Mouse (Mus musculus) layer of hippocampus, postnatal 36 days (tissue): Measurements from ENCODE around the gene Bet1l. TPM values are rescaled to one million over a fixed set of nuclear protein-coding genes. Genes with fewer than 3 reads are reported as not detected.
"Not testable (repeated sequence)": the region's sequence is repeated elsewhere in the genome, so short reads cannot be mapped to it uniquely, and the experiment has no call there.

Experiments
- DNase-seq, 2 experiments: peaks; one replicate each; pipeline ENCODE4 v3.0.0; 2022
- total RNA-seq, 2 experiments: library from RNA; stranded (reverse); gene quantifications; 2 replicates each; pipeline ENCODE4 v1.2.3; 2021

Bet1l gene
- total RNA-seq, result 10 to 100 TPM; 27.2 to 28.1 TPM

GRCm38 (mm10) chr7:140857550-140858505 is at the start of gene Bet1l:
Gene Bet1l, minus strand, starts transcription at chr7:140857577.
- DNase-seq, result no peak

DNA sequence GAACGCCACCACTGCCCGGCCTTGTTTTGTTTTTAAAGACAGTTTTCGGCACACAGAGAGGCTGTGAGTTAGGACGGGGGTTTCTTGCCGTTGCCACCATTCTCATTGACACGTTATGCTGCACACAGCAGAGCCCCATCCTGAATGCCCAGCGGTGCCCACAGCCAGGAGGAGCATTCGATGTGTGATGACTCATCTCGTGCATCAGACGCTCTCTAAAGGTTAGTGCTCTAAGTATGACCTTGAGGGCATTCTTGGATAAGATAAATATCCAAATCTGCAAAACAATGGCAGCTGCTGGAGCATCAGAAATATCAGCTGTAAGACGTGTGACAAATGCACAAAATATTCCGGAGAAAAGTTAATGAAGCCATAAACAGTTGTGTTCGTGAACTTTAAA is 49.8 kb upstream of the Bet1l start:
- no peak for DNase-seq

- no peak for DNase-seq
These were observed 48.3 kb upstream of the Bet1l start for GRCm38 (mm10) chr7:140905642-140906081.

- peak; percentile 70 to 72 for DNase-seq
These were observed 45.8 kb upstream of the Bet1l start for GRCm38 (mm10) chr7:140903212-140903611.

GRCm38 (mm10) chr7:140902036-140902875 is 44.9 kb upstream of the Bet1l start:
- no peak for DNase-seq

- DNase-seq, result no peak
These were observed 42.8 kb upstream of the Bet1l start, which contains the start of gene Cox8b for GRCm38 (mm10) chr7:140900220-140900619. Gene Cox8b, minus strand, starts transcription at chr7:140900446.

- no peak for DNase-seq
These were observed 41.7 kb upstream of the Bet1l start for GRCm38 (mm10) chr7:140899121-140899520.

- no peak for DNase-seq
These were observed 40.5 kb upstream of the Bet1l start for GRCm38 (mm10) chr7:140897863-140898262.

- no peak for DNase-seq
These were observed 37.2 kb upstream of the Bet1l start for GRCm38 (mm10) chr7:140894611-140895010.

- no peak for DNase-seq
These were observed 36.7 kb upstream of the Bet1l start for GRCm38 (mm10) chr7:140894031-140894430.

- not testable (repeated sequence) for DNase-seq
These were observed 33.3 kb upstream of the Bet1l start for GRCm38 (mm10) chr7:140890636-140891035.

GRCm38 (mm10) chr7:140882469-140882803 is 25.1 kb upstream of the Bet1l start:
- DNase-seq, result no peak

DNA sequence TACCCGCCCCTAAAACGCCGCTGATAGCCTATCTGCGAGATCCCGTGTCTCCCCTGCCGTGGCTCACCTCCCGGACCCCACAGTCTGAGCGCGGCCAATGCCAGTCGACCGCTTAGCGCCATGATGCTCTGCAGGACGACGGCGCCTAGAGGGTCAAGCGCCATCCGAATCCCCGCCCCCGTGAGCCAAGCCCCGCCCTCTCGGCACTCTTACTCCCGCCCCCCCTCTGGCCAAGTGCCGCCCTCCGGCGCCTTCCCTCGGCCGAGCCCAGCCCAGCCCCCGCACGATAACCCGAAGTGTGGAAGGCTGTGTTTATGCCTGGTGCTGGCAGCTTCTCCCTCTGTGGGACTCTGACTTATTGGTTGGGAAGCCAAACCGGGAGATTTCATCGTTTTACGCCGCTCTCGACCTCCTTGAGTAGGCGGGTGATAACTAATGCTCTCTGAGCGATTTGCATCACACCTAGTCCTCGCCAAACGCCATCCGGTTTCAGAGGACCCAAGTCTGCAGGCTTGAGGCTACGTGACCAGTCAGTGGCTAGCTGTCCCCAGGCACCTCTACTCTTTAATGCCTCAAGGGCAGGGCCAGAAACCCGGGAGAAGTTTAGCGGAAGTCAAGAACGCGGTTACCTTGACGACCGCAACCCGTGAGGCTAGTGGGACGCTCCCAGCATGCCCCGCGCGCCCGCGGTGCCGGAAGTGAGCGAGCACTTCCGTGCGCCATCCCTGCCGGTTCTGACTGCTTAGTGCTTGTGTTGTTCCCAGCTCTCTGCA is 24.5 kb upstream of the Bet1l start, which contains the start of the genes Psmd13 and Sirt3:
Gene Psmd13 (plus strand): TSS at position 273 of the 773 bp plus-strand sequence.
Gene Sirt3 (minus strand): TSS at position 614 of the 773 bp plus-strand sequence.
- peak; percentile 93 for DNase-seq

DNA sequence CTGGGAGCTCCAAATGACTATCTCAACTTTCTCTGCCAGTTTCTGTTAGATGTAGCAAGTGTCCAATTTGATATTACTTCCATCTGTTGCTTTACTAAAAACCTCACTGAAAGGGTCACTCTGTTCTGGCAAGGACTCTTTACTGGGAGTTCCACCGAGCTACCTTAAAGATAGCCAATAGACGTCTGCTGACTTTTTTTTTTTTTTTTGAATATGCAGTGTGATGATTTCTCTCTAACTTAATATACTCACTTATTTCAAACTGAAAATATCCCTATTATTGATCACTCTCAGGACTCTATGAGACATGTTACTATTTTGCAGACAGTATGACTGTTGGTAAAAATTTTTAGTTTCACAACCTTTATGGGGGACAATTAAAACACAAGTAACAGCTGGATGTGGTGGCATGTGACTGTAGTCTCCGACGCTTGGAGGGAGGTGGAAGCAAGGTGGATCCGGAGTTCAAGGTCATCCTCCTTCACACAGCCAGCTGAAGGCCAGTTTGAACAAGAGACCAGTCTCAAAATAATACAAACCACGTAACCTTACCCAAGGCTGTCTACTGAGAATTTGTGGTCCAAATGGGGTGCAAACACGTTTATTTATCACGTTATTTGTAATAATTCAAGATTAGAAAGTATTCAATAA is 23.6 kb upstream of the Bet1l start:
- DNase-seq, result no peak

- DNase-seq, result no peak
These were observed 23.0 kb upstream of the Bet1l start for GRCm38 (mm10) chr7:140880419-140880818.

- DNase-seq, result no peak
These were observed 22.0 kb upstream of the Bet1l start for GRCm38 (mm10) chr7:140879355-140879754.

GRCm38 (mm10) chr7:140877364-140877763 is 20.0 kb upstream of the Bet1l start:
- no peak for DNase-seq

DNA sequence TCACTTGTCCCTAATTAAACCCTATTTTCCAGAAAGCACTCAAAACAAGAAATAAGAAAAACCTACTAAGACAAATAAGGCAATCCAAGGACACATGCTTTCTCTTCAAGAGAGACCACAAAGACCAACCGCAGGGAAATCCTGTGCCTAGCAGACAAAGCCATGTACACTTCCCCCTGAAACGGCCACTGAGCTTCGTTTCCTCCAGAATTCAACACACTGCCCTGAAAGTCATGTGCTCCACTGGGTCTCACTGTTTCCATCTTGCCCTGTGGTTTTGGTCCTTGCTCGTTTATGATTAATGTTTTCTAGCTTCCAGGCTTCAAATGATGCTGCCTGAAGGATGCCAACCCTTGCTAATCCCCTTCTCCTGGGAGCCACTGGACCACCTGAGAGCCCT is 16.8 kb upstream of the Bet1l start:
- no peak for DNase-seq

- DNase-seq, result no peak
These were observed 7.4 kb upstream of the Bet1l start for GRCm38 (mm10) chr7:140864761-140865160.

GRCm38 (mm10) chr7:140860728-140861127 is 3.4 kb upstream of the Bet1l start:
- no peak for DNase-seq

- no peak for DNase-seq
These were observed 2.6 kb upstream of the Bet1l start for GRCm38 (mm10) chr7:140859997-140860396.

DNA sequence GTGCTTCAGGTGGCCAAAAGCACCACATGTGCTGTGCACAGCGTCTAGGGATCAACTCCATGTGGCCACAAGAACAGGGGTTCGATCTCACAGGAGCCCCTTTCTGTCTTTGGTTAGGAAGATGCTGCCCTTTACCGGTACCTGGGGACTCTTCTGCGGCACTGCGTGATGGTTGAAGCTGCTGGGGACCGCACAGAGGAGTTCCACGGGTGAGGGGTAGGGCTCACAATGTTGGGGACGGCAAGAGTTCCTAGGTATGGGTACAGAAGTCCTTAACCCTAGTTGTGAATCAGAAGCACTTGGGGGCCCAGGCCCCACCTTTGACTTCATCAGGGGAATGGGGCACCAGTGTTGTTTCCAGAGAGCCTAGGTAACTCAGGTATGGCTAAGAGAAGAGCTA is 1.4 kb upstream of the Bet1l start:
- no peak for DNase-seq
